Mouse (Mus musculus) spleen, adult 2 months (tissue): Measurements from ENCODE around the gene Lrmda.

Experiments used
- CTCF ChIP-seq: fragments of 200-500 bp; IDR thresholded peaks from 2 replicates; pipeline ENCODE4 v1.5.1; 2011; ENCODE audit warnings: mild to moderate bottlenecking, inconsistent platforms; ENCODE audit not compliant: insufficient read depth, insufficient read length, insufficient replicate concordance; ENCODE audit errors: extremely low read depth
- POLR2A ChIP-seq: fragments of 200-500 bp; IDR thresholded peaks from 2 replicates; pipeline ENCODE4 v1.6.1; 2011; ENCODE audit warnings: low read depth, low read length, inconsistent platforms

- no peak for TF ChIP-seq POLR2A
- TF ChIP-seq CTCF: no peak
These were observed 1037.9 kb downstream of the Lrmda start for GRCm38 (mm10) chr14:23057228-23057976.
